Comparison of ENCODE assay signal across 10 mouse cellular contexts in the genomic region with DNA sequence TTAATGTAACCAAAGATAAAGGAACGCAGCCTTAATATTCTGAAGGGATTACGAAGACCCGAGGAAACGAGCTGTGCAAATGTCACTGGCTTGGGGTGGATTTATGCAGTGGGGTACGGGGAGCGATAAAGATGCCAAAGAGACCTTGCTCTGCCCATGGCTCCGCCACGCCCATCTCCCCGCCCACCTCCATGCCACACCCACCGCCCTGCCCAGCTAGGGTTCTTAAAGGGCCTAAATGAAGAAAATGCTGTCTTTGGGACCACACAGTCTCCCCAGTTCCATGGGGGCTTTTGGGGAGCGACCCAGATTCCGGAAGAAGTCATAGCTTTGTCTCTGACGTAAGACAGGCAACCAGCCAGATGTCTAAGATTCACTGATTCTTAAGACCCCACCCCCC.
A peak's percentile ranks its signal among the peaks of the same experiment; 100 is the strongest.
DNase-seq lines count a peak whose midpoint lies in the region; ATAC-seq and TF ChIP-seq lines count a peak whose summit lies in the region.
"Had no signal": no experiment of that assay in that cellular context is flagged by ENCODE, and none has a peak within 500 bp of the region (broad histone marks: within the 10 kb centered on the region; RNA-seq: fewer than 3 reads in every experiment).

No protein-coding gene starts in this region.

- no peak overlapping the region; the same call in 1 of the 2 replicates for H3K9ac ChIP-seq in forebrain, embryonic 12.5 days
- H3K9ac ChIP-seq in neural tube, embryonic 15.5 days (replicated peaks), result no peak overlapping the region

- H3K36me3 ChIP-seq in E14TG2a.4 (ENCODE audit: insufficient read depth, low read length), result no peaks in the 10 kb centered on the region
- no peaks in the 10 kb centered on the region for H3K36me3 ChIP-seq in forebrain, embryonic 12.5 days (replicated peaks)
- H3K36me3 ChIP-seq in neural tube, embryonic 15.5 days, result no peaks in the 10 kb centered on the region

- H3K9me3 ChIP-seq in E14TG2a.4 (ENCODE audit: low read length), result no peaks in the 10 kb centered on the region
- H3K9me3 ChIP-seq in forebrain, embryonic 12.5 days, result no peaks in the 10 kb centered on the region
- H3K9me3 ChIP-seq in neural tube, embryonic 15.5 days (replicated peaks), result no peaks in the 10 kb centered on the region

- H3K27me3 ChIP-seq in E14TG2a.4 (ENCODE audit: insufficient read depth, low read length), result peaks cover 6% of the 10 kb centered on the region; the same call in 1 of the 2 replicates
- H3K27me3 ChIP-seq in forebrain, embryonic 12.5 days, result peaks cover 70% of the 10 kb centered on the region
- H3K27me3 ChIP-seq in neural tube, embryonic 15.5 days (replicated peaks), result peaks cover 22% of the 10 kb centered on the region; the same call in 1 of the 2 replicates

- ATAC-seq in forebrain, embryonic 12.5 days (ENCODE audit: low FRiP score), result no peak
- ATAC-seq in neural tube, embryonic 15.5 days (ENCODE audit: low FRiP score), result 0 out of 2 replicates have a peak, but pooled peaks have one; percentile 42

- no peak for TF ChIP-seq CTCF in gastrocnemius, adult 2 months (IDR thresholded peaks at IDR 0.05)
- TF ChIP-seq CTCF in E14TG2a.4 (conservative IDR thresholded peaks at IDR 0.05; ENCODE audit: low read length), result no peak

- peak overlapping the region; percentile 69; the same call in 1 of the 2 replicates for H3K4me3 ChIP-seq in gastrocnemius, adult 2 months
- peak overlapping the region; percentile 43; the same call in 1 of the 2 replicates for H3K4me3 ChIP-seq in E14TG2a.4 (replicated peaks; ENCODE audit: low read length)
- no peak overlapping the region for H3K4me3 ChIP-seq in forebrain, embryonic 12.5 days (replicated peaks)
- no peak overlapping the region for H3K4me3 ChIP-seq in neural tube, embryonic 15.5 days (replicated peaks)
- H3K4me3 ChIP-seq: erythroblast, embryonic 14.5 days; megakaryocyte, embryonic 14.5 days had no signal

- intact Hi-C loops in gastrocnemius, adult 2 months (cut with DNase I), result no loop called here

- DNase-seq in gastrocnemius, adult 2 months, result no peak
- DNase-seq in gastrocnemius, postnatal 25 days, result no peak
- peak; percentile 47 to 72 for DNase-seq in kidney, postnatal 36 days
- no peak for DNase-seq in right cerebral cortex, postnatal 4 days
- DNase-seq in right cerebral cortex, postnatal 36 days (ENCODE audit: low spot score in 2 of 2), result no peak

- H3K4me1 ChIP-seq in E14TG2a.4 (replicated peaks; ENCODE audit: low read depth, low read length), result peaks cover 65% of the 10 kb centered on the region
- peaks cover 47% of the 10 kb centered on the region for H3K4me1 ChIP-seq in forebrain, embryonic 12.5 days
- peaks cover 40% of the 10 kb centered on the region for H3K4me1 ChIP-seq in neural tube, embryonic 15.5 days

- WGBS in forebrain, embryonic 12.5 days, result 5% methylated on average over 13 of the region's 13 CpGs
- WGBS in neural tube, embryonic 15.5 days, result 6% methylated on average over 13 of the region's 13 CpGs

- H3K27ac ChIP-seq in gastrocnemius, adult 2 months, result no peak overlapping the region
- H3K27ac ChIP-seq in forebrain, embryonic 12.5 days, result no peak overlapping the region
- H3K27ac ChIP-seq in neural tube, embryonic 15.5 days (replicated peaks), result peak overlapping the region; percentile 73; the same call in 1 of the 2 replicates

- H3K4me2 ChIP-seq in forebrain, embryonic 12.5 days, result peak overlapping the region; percentile 53
- peak overlapping the region; percentile 60 for H3K4me2 ChIP-seq in neural tube, embryonic 15.5 days

Comparison
In these comparisons a context has a peak if more than half of its experiments do, and no peak if none do; other contexts are left out.
1. DNase-seq: peak in kidney, postnatal 36 days (2 of 2); none in gastrocnemius, adult 2 months (single experiment), gastrocnemius, postnatal 25 days (single experiment), right cerebral cortex, postnatal 4 days (single experiment) and right cerebral cortex, postnatal 36 days (0 of 2).
2. H3K4me3 ChIP-seq: peak in gastrocnemius, adult 2 months (single experiment) and E14TG2a.4 (single experiment); none in forebrain, embryonic 12.5 days (single experiment) and neural tube, embryonic 15.5 days (single experiment).